Mouse (Mus musculus): ENCODE data around the gene Ern2. TPM values are rescaled to one million over a fixed set of nuclear protein-coding genes. Genes with fewer than 3 reads are reported as not detected.

Ern2 gene
- polyA plus RNA-seq (2015; fragmentation: Illumina TruSeq; extraction: RNeasy Lipid Tissue Mini Kit (QIAGEN cat#74804); ENCODE audit: insufficient read depth, low replicate concordance): not detected

GRCm38 (mm10) chr7:122186043-122186442 is at the start of gene Ern2:
Gene Ern2 (minus strand): TSS chr7:122186207.

GRCm38 (mm10) chr7:122219315-122219801 is 33.4 kb upstream of the Ern2 start, which contains the start of gene Chp2:
Gene Chp2 (plus strand): TSS chr7:122219496.

GRCm38 (mm10) chr7:122158915-122159902 is 26.8 kb downstream of the Ern2 start, which contains the start of gene Plk1:
Gene Plk1 (plus strand): TSS chr7:122159439.

DNA sequence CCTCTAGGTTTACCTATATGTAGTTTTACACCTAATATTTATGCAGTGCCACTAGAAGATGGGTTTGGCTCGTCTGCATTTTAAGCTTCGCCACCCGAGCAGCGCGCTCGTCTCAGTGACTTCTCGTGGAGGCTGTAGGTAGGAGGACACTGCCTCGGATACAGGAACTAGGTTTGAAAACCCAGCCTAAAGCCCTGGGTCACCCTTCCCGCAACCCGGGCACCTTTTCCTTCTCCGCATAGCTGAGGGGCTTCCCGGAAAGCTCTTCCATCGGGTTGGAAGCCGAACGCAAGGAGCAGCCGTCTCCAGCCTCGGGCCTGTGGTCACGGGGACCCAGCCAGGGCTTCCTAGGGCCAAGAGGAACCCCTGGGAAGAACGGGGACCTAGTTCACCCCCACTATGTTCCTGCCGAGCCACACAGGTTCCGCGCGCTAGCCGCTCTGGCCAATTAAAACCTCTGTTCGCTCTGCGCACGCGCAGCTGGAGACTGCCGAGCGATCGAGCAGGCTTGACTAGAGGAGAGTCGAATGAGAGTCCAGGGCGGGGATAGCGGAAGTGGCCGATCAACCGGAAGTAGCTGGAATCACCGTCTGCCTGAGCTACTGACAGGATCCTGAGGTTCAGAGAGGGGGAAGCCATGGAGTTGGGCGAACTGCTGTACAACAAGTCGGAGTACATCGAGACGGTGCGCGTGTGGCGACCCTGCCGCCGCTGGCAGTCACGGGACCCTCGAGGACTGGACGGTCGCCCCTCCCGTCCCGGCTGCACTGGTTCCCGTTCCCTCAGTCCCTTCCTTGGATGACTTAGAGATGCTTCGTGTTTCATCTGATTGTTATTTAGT is 53.3 kb downstream of the Ern2 start, which contains the start of the genes Palb2 and Dctn5:
Gene Palb2, minus strand, starts transcription at position 489 of the 841 bp plus-strand sequence.
Gene Dctn5, plus strand, starts transcription at position 545 of the 841 bp plus-strand sequence.

Other genes with a start within 250 kb of the Ern2 start
- 8.5 TPM for gene Cog7, start 204.5 kb downstream of the Ern2 start, polyA plus RNA-seq (2015; fragmentation: Illumina TruSeq; extraction: RNeasy Lipid Tissue Mini Kit (QIAGEN cat#74804); ENCODE audit: insufficient read depth, low replicate concordance)
- gene Gga2, start 165.0 kb downstream of the Ern2 start, polyA plus RNA-seq (2015; fragmentation: Illumina TruSeq; extraction: RNeasy Lipid Tissue Mini Kit (QIAGEN cat#74804); ENCODE audit: insufficient read depth, low replicate concordance): 105 TPM
- gene Ubfd1, start 119.0 kb downstream of the Ern2 start, polyA plus RNA-seq (2015; fragmentation: Illumina TruSeq; extraction: RNeasy Lipid Tissue Mini Kit (QIAGEN cat#74804); ENCODE audit: insufficient read depth, low replicate concordance): 43.3 TPM
- 8.6 TPM for gene Ears2, start 118.9 kb downstream of the Ern2 start, polyA plus RNA-seq (2015; fragmentation: Illumina TruSeq; extraction: RNeasy Lipid Tissue Mini Kit (QIAGEN cat#74804); ENCODE audit: insufficient read depth, low replicate concordance)
- 174 TPM for gene Ndufab1, start 84.3 kb downstream of the Ern2 start, polyA plus RNA-seq (2015; fragmentation: Illumina TruSeq; extraction: RNeasy Lipid Tissue Mini Kit (QIAGEN cat#74804); ENCODE audit: insufficient read depth, low replicate concordance)
- 12.9 TPM for gene Palb2, start 53.2 kb downstream of the Ern2 start, polyA plus RNA-seq (2015; fragmentation: Illumina TruSeq; extraction: RNeasy Lipid Tissue Mini Kit (QIAGEN cat#74804); ENCODE audit: insufficient read depth, low replicate concordance)
- gene Dctn5, start 53.2 kb downstream of the Ern2 start, polyA plus RNA-seq (2015; fragmentation: Illumina TruSeq; extraction: RNeasy Lipid Tissue Mini Kit (QIAGEN cat#74804); ENCODE audit: insufficient read depth, low replicate concordance): 159 TPM
- gene Plk1, start 26.8 kb downstream of the Ern2 start, polyA plus RNA-seq (2015; fragmentation: Illumina TruSeq; extraction: RNeasy Lipid Tissue Mini Kit (QIAGEN cat#74804); ENCODE audit: insufficient read depth, low replicate concordance): 6.0 TPM
- gene Chp2, start 33.3 kb upstream of the Ern2 start, polyA plus RNA-seq (2015; fragmentation: Illumina TruSeq; extraction: RNeasy Lipid Tissue Mini Kit (QIAGEN cat#74804); ENCODE audit: insufficient read depth, low replicate concordance): 3.3 TPM
- gene Prkcb, start 102.5 kb upstream of the Ern2 start, polyA plus RNA-seq (2015; fragmentation: Illumina TruSeq; extraction: RNeasy Lipid Tissue Mini Kit (QIAGEN cat#74804); ENCODE audit: insufficient read depth, low replicate concordance): 432 TPM

Measured in spleen, adult 10 weeks (tissue).